Mouse (Mus musculus) small intestine, adult 2 months (tissue): Measurements from ENCODE around the gene Pde4dip.

ENCODE experiments used
- CTCF ChIP-seq: fragments of 200-500 bp; IDR thresholded peaks from 2 replicates; pipeline ENCODE4 v1.5.1; 2012; ENCODE audit warnings: low read depth, mild to moderate bottlenecking, control low read depth, inconsistent platforms, low read length, moderate library complexity, mixed read lengths; ENCODE audit not compliant: insufficient replicate concordance, insufficient read length; ENCODE audit errors: extremely low read depth
- POLR2A ChIP-seq: fragments of 200-500 bp; IDR thresholded peaks from 2 replicates; pipeline ENCODE4 v1.6.1; 2012; ENCODE audit warnings: low read depth, mild to moderate bottlenecking, control low read depth, inconsistent platforms, low read length, moderate library complexity

DNA sequence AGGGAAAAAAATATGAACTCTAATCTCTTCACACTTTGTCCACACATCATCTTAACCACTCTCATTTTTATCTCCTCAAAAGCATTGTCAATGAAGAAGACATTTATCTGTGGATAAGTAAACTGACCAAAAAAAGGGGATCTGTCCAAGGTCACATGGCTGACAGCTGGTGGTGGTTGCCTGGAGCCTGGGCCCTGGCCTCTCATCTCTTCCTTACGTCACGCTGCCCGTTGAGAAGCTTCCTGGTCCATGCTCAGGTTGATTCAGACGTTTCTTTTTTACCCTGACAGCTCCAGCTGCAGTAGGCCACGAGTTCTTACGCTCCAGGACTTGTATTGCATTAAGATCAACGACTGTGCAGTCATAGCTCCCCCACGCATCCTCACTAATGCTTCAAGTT lies 222.4 kb downstream of the Pde4dip start:
- TF ChIP-seq CTCF (no peak), POLR2A (no peak)
